Mouse (Mus musculus) brain, adult 2 months (tissue): ENCODE measurements at regions not wholly inside any gene's neighbourhood (a gene's known extent, or its start where the extent isn't known, plus 50 kb on each side); places are given as distances from the start of the nearest gene placed in this dataset.

Experiments used
- DNase-seq: peaks from one replicate; pipeline ENCODE4 v3.0.0; 2011; ENCODE audit warnings: low read depth, low spot score

DNA sequence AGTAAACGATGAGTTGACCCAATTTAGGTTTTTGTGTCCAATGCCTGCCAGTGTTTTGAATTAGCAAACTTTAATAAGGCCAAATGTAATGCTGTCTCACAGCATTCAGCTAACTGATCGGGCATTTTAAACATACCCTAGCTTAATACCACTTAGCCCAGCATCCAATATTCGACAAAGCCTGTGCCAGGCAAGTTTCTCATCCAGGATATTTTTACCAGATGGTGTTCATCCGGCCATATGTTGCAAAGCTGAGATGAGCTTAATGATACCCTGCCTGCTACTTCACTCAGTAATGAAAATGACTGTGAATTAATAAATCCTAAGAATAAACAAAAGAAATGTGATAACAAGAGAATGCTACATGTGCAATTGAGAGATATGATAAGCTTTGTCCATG is 116.8 kb downstream of the Tpm3-rs7 start:
- DNase-seq: peak; percentile 86

DNA sequence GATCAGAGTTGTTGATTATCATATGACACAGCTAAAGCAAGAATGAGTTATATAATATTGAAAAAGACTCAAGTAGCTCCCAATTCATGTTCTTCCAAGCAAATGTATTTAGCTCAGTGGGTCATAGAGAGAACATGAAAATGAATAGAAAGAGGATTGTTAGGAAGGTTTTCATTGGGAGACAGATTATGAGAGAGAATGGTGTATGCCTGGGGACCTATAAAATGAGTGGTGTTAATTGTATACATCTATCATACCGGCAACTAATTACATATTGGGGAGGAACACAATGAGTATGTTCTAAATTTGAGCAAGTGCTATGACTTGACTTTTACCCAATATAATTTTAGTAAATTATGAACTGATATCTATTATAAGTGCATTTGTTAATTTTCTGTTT is 127.9 kb downstream of the Tpm3-rs7 start:
- DNase-seq: no peak

DNA sequence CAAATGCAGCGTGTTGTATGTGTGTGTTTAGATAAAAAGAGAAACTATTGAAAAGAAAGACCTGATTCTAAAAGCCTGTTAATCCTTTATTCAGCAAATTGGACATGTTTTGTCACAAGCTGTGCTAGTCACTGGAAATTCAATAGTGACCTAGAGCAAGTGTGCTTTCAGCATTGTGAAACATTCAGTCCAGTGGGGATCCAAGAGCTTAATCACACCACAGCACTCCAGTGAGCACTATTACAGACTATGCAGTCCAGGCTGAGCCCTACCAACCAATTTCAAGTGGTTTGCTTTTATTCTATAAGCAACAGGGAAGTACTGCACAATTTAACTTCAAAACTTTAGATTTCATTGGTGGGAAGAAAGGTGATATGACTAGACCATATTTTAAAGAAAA is 140.5 kb downstream of the Tpm3-rs7 start:
- no peak for DNase-seq

DNA sequence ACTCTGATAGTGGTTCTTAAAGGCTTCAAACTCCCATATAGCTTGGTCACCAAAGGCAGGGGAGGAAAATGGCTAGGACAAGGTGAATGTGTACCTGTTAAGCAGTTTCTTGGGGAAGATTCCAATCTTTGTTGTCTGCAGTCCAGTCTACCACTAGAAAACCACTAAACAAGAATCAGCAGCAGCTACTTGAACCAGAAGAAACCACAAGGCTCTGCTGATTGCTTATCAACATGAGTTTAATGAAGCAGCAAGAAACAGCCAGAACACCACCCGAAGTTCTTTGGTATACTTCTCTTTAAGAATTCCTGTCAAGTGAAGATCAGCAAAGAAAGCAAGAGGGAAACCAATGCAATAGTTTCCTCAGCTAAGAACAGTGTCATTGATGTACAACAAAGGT is 143.1 kb downstream of the Tpm3-rs7 start:
- DNase-seq: no peak

DNA sequence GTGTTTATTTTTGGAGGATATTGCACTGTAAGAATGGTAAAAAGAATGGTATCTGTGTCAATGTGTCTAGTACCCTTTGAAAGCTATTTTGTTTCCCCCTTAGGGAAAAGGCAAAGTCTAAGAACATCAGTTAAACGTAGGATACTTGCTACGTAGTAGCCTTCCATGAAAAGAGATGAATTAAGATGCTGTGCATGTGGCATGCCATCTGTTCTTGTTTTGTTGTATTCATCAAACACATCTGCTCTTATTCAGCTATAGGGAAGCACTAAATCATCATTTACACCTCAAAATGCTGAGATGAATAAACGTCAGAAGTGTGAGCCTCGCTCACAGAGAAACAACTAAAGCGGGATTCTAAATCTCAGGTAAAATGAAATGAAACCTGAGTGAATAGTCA is 154.7 kb downstream of the Tpm3-rs7 start:
- DNase-seq: peak; percentile 82

DNA sequence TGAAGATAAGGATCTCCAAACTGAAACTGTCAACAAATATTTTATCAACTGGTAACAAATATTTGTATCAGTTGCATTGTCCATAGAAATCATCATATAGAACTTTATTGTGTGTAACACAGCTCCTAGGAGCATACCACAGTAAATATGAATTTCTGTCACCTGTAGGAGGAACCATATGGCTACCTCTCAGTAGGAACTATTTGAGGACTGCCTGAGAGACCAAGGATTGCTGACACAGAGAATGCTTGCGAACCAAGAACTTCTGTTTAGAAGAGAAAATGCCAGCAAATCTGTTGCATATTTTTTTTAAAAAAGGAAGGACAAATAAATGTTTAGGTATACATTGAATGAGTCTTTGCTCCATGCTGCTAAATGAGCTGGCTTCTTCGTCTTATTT is 155.6 kb downstream of the Tpm3-rs7 start:
- peak; percentile 86 for DNase-seq

DNA sequence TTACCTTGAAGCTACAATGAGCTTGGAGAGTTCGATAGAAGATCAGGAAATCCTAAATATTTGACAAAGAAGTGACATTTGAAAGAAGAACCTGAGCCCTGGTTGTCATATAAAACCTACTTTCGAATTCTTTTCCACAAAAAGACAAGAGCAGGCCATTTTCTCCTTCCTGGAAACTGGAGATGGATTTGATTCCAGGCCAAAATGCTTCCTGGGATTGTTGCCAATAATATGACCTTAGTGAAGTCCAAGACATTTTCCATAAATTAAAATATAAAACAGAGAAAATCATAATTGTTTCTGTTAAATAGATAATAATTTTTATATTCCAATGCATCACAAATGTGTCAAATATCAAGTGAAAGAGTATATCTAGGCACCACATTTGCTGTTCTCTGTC is 172.2 kb downstream of the Tpm3-rs7 start:
- peak; percentile 34 for DNase-seq

DNA sequence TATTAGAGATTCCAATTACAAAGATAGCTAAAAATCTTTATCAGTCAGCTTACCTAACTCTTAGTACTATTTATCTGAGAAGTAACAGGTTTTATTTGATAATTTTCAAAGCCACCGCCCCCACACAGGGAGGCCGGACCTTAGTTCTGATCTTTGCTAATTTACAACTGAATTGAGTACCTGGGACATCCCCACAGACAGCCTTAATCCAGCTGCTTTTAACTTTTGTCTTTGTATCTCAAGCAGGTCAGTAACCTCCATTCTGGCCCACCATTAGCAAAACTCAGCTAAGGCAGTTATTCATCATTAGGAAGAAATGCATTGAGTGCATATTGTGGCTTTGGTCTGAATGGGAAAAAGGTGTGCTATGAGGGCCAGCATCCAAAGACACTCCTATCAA is 189.4 kb downstream of the Tpm3-rs7 start:
- no peak for DNase-seq
